Mouse (Mus musculus): Measurements from ENCODE around the gene Rngtt. TPM values are rescaled to one million over a fixed set of nuclear protein-coding genes. Genes with fewer than 3 reads are reported as not detected.
A peak's percentile ranks its signal among the peaks of the same experiment; 100 is the strongest.
"Not testable (repeated sequence)": the region's sequence is repeated elsewhere in the genome, so short reads cannot be mapped to it uniquely, and the experiment has no call there.

Rngtt gene
- polyA plus RNA-seq, 1 experiment from 2014 or later: 22.6 TPM

DNA sequence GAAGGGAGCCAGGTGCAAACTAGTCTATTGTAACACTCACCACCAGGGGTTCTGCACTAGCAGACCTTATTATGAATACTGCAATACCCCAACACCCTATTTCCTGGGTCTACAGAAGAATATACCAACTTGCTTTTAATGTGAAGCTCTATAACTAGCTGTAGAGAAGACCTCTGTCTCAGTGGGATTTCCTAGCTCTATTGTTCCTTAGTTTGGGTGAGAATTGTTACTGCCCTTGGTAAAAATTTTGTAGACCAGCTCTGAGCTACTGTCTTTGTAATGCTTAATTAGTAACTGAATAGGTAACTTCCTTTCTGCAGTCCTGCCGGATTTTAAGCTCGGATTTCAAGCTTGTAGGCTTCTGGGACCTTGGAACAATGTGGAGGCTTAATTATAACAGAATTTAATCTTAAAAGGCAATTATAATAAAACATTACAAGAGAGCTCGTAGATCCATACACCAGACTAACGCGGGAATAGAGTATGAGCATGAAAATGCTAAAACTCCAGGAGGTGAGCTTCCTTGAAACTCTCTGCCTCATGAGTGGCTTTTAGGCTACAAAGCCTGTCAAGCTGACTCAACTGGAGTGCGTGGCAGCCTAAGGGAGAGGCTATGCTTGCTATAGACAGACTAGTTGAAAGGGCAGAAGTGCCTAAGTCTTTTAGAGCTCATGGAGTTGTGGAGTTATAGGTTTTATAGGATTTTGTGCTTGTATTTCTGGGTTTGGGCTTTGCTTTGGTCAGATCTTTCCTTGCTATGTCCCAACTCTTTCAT lies 9.0 kb upstream of the Rngtt start:
- not testable (repeated sequence) for H3K36me3 ChIP-seq (ENCODE audit: control insufficient read depth, insufficient read depth, low read length); H3K27ac ChIP-seq (ENCODE audit: low read depth); H3K9ac ChIP-seq (ENCODE audit: low read length); ATAC-seq (replicated peaks; ENCODE audit: low FRiP score, low TSS enrichment, low read depth); H3K27me3 ChIP-seq (replicated peaks; ENCODE audit: control insufficient read depth, insufficient read depth, low read length); H3K4me2 ChIP-seq (ENCODE audit: low read length); DNase-seq (ENCODE audit: low spot score); H3K4me1 ChIP-seq (replicated peaks; ENCODE audit: control insufficient read depth, insufficient read depth, low read length); H3K4me3 ChIP-seq (ENCODE audit: low read depth, low read length); H3K9me3 ChIP-seq (ENCODE audit: control insufficient read depth, low read length)
- WGBS: 91% methylated on average over 6 of the region's 6 CpGs

DNA sequence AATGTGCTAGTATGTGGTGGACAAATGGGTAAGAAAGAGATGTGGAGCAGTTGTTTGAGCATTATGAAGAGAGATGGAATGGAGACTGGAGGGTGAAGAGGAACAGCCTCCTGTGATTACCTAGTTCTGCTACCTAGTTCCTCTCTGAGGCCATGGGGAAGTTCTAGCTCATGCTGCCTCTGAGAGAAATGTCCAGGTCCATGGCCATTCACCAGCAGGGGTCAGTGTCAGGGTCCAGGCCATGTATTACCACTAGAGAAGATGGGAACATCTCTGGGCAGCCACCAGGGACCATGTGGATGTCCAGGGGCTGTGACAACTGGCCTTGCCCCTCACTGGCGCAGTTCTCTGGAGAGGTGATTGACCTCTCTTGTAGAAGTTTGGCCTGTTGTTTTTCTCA lies 7.1 kb upstream of the Rngtt start:
- DNase-seq (ENCODE audit: low spot score) (no peak), ATAC-seq (replicated peaks; ENCODE audit: low FRiP score, low TSS enrichment, low read depth) (no peak)
- no peak overlapping the region for H3K4me3 ChIP-seq (ENCODE audit: low read depth, low read length)
- no peak overlapping the region for H3K9ac ChIP-seq (ENCODE audit: low read length)
- no peaks in the 10 kb centered on the region for H3K36me3 ChIP-seq (ENCODE audit: control insufficient read depth, insufficient read depth, low read length)
- H3K27me3 ChIP-seq (replicated peaks; ENCODE audit: control insufficient read depth, insufficient read depth, low read length): no peaks in the 10 kb centered on the region
- H3K27ac ChIP-seq (ENCODE audit: low read depth): no peak overlapping the region
- H3K4me2 ChIP-seq (ENCODE audit: low read length): no peak overlapping the region
- H3K4me1 ChIP-seq (replicated peaks; ENCODE audit: control insufficient read depth, insufficient read depth, low read length): no peaks in the 10 kb centered on the region
- 80% methylated on average over 1 of the region's 1 CpGs for WGBS
- no peaks in the 10 kb centered on the region for H3K9me3 ChIP-seq (ENCODE audit: control insufficient read depth, low read length)

DNA sequence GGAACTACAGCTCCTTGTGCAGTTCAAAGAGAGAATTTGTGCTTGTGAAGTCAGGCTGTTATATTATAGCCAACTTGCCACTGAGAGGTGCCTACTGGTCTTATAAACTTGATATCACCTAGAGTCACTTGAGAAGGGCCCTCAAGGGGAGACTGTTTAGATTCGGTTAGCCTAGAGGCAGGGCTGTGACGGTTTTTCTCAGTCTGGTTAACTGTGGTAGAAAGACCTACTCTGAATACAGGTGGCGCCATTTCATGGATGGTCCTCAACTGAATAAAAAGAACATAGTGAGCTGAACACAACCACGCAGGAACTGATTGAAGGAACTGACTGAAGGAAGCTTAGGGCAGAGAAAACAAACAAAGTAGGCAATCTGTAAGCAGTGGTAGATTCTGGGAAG lies 3.0 kb upstream of the Rngtt start:
- H3K4me3 ChIP-seq (ENCODE audit: low read depth, low read length): no peak overlapping the region
- no peak overlapping the region for H3K4me2 ChIP-seq (ENCODE audit: low read length)
- H3K36me3 ChIP-seq (ENCODE audit: control insufficient read depth, insufficient read depth, low read length): no peaks in the 10 kb centered on the region
- no peak overlapping the region for H3K9ac ChIP-seq (ENCODE audit: low read length)
- WGBS: 67% methylated on average over 4 of the region's 4 CpGs
- no peaks in the 10 kb centered on the region for H3K9me3 ChIP-seq (ENCODE audit: control insufficient read depth, low read length)
- DNase-seq (ENCODE audit: low spot score) (no peak), ATAC-seq (replicated peaks; ENCODE audit: low FRiP score, low TSS enrichment, low read depth) (no peak)
- no peaks in the 10 kb centered on the region for H3K27me3 ChIP-seq (replicated peaks; ENCODE audit: control insufficient read depth, insufficient read depth, low read length)
- peaks cover 4% of the 10 kb centered on the region; the same call in 1 of the 2 replicates for H3K4me1 ChIP-seq (replicated peaks; ENCODE audit: control insufficient read depth, insufficient read depth, low read length)
- no peak overlapping the region for H3K27ac ChIP-seq (ENCODE audit: low read depth)

DNA sequence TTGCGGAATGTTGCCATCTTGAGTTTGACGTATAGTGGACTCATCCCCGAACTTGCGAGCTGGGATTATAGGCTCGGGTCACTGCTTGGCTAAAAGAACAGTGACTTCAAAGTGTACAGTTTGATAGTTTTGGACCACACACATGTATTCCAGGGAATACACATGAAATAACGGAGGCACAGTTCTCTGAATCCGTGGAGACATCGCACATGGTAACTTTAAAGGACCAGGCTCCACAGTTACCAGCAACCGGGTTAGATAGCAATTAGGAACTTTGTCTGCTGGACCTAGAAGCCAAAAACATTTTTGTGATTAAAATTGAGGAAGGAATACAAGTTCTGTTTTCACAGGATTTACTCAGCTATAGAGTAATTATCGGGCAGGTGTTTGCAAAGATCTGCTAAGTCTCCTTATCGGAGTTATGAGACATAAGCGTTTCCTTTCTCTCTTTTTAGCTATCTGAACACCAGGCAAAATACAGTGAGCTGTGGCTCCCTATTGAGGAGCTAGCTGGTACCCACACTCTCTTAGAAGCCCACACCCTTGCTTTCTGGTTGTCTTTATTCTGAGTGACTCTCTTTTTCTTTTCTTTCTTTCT lies 828 bp downstream of the Rngtt start:
- 17% methylated on average over 12 of the region's 12 CpGs for WGBS
- H3K4me3 ChIP-seq (ENCODE audit: low read depth, low read length): peak overlapping the region; percentile 75
- DNase-seq (ENCODE audit: low spot score) (no peak), ATAC-seq (replicated peaks; ENCODE audit: low FRiP score, low TSS enrichment, low read depth) (no peak)
- H3K27ac ChIP-seq (ENCODE audit: low read depth): 0 out of 2 replicates have a peak overlapping the region, but pooled peaks have one; percentile 57
- no peaks in the 10 kb centered on the region for H3K36me3 ChIP-seq (ENCODE audit: control insufficient read depth, insufficient read depth, low read length)
- H3K4me2 ChIP-seq (ENCODE audit: low read length): peak overlapping the region; percentile 79
- peak overlapping the region; percentile 74 for H3K9ac ChIP-seq (ENCODE audit: low read length)
- no peaks in the 10 kb centered on the region for H3K27me3 ChIP-seq (replicated peaks; ENCODE audit: control insufficient read depth, insufficient read depth, low read length)
- peaks cover 4% of the 10 kb centered on the region; the same call in 1 of the 2 replicates for H3K4me1 ChIP-seq (replicated peaks; ENCODE audit: control insufficient read depth, insufficient read depth, low read length)
- H3K9me3 ChIP-seq (ENCODE audit: control insufficient read depth, low read length): no peaks in the 10 kb centered on the region

DNA sequence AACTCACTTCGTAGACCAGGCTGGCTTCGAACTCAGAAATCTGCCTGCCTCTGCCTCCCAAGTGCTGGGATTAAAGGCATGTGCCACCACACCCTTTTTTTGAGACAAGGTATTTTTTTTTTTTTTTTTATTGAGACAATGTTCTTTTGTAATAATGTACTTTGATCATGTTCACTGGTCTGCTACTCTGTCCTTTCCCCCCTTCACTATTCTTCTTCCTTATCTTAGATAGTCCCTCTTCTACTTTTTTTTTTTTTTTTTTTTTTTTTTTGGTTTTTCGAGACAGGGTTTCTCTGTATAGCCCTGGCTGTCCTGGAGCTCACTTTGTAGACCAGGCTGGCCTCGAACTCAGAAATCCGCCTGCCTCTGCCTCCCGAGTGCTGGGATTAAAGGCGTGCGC lies 4.0 kb downstream of the Rngtt start:
- not testable (repeated sequence) for H3K4me3 ChIP-seq (ENCODE audit: low read depth, low read length); ATAC-seq (replicated peaks; ENCODE audit: low FRiP score, low TSS enrichment, low read depth); H3K4me1 ChIP-seq (replicated peaks; ENCODE audit: control insufficient read depth, insufficient read depth, low read length); H3K9me3 ChIP-seq (ENCODE audit: control insufficient read depth, low read length); H3K27me3 ChIP-seq (replicated peaks; ENCODE audit: control insufficient read depth, insufficient read depth, low read length); H3K27ac ChIP-seq (ENCODE audit: low read depth); H3K9ac ChIP-seq (ENCODE audit: low read length); H3K36me3 ChIP-seq (ENCODE audit: control insufficient read depth, insufficient read depth, low read length); H3K4me2 ChIP-seq (ENCODE audit: low read length); DNase-seq (ENCODE audit: low spot score)
- 97% methylated on average over 5 of the region's 8 CpGs for WGBS

DNA sequence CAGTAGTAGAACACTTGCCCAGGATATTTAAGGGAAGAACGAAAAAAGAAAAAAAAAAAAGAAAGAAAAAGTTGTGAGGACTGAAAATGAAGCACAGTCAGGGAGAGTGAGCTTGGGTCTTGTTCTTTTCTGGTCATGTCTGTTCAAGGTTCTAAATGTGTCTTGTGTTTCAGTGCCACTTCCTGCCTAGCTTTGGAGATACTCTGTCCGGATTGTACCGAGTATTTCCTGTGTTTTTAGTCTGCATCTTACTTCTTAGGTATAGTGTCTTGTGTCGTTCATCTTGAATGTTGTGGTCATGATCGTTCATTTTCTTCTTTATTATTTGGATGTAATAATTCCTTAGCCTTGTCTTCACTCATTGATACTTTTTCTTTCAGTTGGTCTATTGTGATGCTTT lies 5.7 kb downstream of the Rngtt start:
- H3K27me3 ChIP-seq (replicated peaks; ENCODE audit: control insufficient read depth, insufficient read depth, low read length): no peaks in the 10 kb centered on the region
- no peak overlapping the region for H3K4me3 ChIP-seq (ENCODE audit: low read depth, low read length)
- no peak overlapping the region for H3K27ac ChIP-seq (ENCODE audit: low read depth)
- H3K9ac ChIP-seq (ENCODE audit: low read length): no peak overlapping the region
- peaks cover 1% of the 10 kb centered on the region; the same call in 1 of the 2 replicates for H3K36me3 ChIP-seq (ENCODE audit: control insufficient read depth, insufficient read depth, low read length)
- peaks cover 4% of the 10 kb centered on the region; the same call in 1 of the 2 replicates for H3K4me1 ChIP-seq (replicated peaks; ENCODE audit: control insufficient read depth, insufficient read depth, low read length)
- H3K9me3 ChIP-seq (ENCODE audit: control insufficient read depth, low read length): no peaks in the 10 kb centered on the region
- DNase-seq (ENCODE audit: low spot score) (no peak), ATAC-seq (replicated peaks; ENCODE audit: low FRiP score, low TSS enrichment, low read depth) (no peak)
- 80% methylated on average over 5 of the region's 5 CpGs for whole genome bisulfite sequencing
- no peak overlapping the region for H3K4me2 ChIP-seq (ENCODE audit: low read length)

DNA sequence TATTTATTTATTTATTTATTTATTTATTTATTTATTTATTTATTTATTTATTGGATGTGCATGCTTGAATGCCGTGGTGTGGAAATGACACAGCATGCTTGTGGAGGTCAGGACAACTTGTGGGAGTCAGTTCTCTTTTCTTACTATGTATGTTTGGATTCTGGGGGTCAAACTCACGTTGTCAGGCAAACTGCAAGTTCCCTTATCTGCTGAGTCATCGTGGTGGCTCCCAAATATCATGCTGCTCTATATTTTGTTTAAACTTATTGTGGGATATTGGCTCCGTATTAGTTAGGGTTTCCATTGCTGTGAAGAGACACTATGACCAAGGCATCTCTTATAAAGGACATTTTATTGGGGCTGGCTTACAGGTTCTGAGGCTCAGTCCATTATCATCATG lies 21.0 kb downstream of the Rngtt start:
- no peak overlapping the region for H3K4me3 ChIP-seq (ENCODE audit: low read depth, low read length)
- H3K27ac ChIP-seq (ENCODE audit: low read depth): no peak overlapping the region
- no peaks in the 10 kb centered on the region for H3K4me1 ChIP-seq (replicated peaks; ENCODE audit: control insufficient read depth, insufficient read depth, low read length)
- H3K4me2 ChIP-seq (ENCODE audit: low read length): no peak overlapping the region
- no peaks in the 10 kb centered on the region for H3K9me3 ChIP-seq (ENCODE audit: control insufficient read depth, low read length)
- H3K27me3 ChIP-seq (replicated peaks; ENCODE audit: control insufficient read depth, insufficient read depth, low read length): no peaks in the 10 kb centered on the region
- no peak for DNase-seq (ENCODE audit: low spot score)
- no peak overlapping the region for H3K9ac ChIP-seq (ENCODE audit: low read length)
- H3K36me3 ChIP-seq (ENCODE audit: control insufficient read depth, insufficient read depth, low read length): peaks cover 70% of the 10 kb centered on the region
- WGBS: 90% methylated on average over 4 of the region's 4 CpGs
- ATAC-seq (replicated peaks; ENCODE audit: low FRiP score, low TSS enrichment, low read depth): no peak

DNA sequence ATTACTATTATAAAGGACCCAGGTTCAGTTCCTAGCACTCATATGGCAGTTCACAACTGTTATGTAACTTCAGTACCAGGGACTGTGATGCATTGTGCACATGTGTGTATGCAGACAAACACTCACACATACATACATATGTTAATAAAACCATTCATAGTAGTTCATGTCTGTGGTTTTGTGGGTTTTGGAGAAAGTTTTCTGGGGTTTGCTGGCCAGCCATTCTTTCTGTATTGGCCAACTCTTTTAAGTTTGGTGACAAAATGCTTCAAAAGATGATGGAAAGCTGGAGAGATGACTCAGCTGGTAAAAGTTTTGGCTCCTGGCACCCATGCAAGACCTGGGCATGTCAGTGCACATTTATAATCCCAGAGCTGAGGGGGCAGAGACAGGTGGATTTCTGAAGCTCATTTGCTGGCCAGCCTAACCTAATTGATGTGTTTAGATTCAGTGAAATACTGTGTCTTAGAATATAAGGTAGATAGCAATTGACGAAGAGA lies 22.9 kb downstream of the Rngtt start:
- ATAC-seq (replicated peaks; ENCODE audit: low FRiP score, low TSS enrichment, low read depth): no peak
- 88% methylated on average over 1 of the region's 1 CpGs for WGBS
- no peak overlapping the region for H3K9ac ChIP-seq (ENCODE audit: low read length)
- H3K27me3 ChIP-seq (replicated peaks; ENCODE audit: control insufficient read depth, insufficient read depth, low read length): no peaks in the 10 kb centered on the region
- peaks cover 65% of the 10 kb centered on the region for H3K36me3 ChIP-seq (ENCODE audit: control insufficient read depth, insufficient read depth, low read length)
- no peak overlapping the region for H3K4me2 ChIP-seq (ENCODE audit: low read length)
- no peak overlapping the region for H3K4me3 ChIP-seq (ENCODE audit: low read depth, low read length)
- H3K4me1 ChIP-seq (replicated peaks; ENCODE audit: control insufficient read depth, insufficient read depth, low read length): no peaks in the 10 kb centered on the region
- DNase-seq (ENCODE audit: low spot score): no peak
- no peaks in the 10 kb centered on the region for H3K9me3 ChIP-seq (ENCODE audit: control insufficient read depth, low read length)
- no peak overlapping the region for H3K27ac ChIP-seq (ENCODE audit: low read depth)
